Mouse (Mus musculus): ENCODE measurements around the gene Fkbp2. TPM values are rescaled to one million over a fixed set of nuclear protein-coding genes. Genes with fewer than 3 reads are reported as not detected.

Gene Fkbp2
- polyA plus RNA-seq, 1 experiment from 2014 or later: 125 TPM

DNA sequence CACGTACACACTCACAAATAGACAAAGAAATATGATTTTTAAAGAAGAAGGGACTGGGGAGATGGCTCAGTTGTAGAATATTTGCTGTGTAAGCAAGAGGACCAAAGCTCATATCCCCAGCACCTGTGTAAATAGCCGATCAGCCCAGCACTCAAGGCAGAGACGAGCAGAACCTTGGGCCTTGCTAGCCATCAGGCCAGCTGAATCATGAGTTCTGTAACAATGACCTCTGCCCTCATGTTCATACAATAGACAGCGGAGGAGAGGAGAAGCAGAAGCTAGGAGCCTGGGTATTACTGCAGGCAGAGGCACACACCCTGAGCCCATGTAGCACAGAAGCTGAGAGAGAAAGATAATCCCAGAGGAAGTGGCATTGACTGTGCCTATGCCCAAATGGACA, 32.1 kb upstream of the Fkbp2 start:
- Histone ChIP-seq H3K4me3 (ENCODE audit: low read length) (no peak overlapping the region), H3K36me3 (ENCODE audit: control insufficient read depth, insufficient read depth, low read length) (no peaks in the 10 kb centered on the region), H3K27me3 (ENCODE audit: control insufficient read depth, insufficient read depth, low read depth, low read length) (no peaks in the 10 kb centered on the region), H3K4me2 (ENCODE audit: low read depth, low read length) (no peak overlapping the region), H3K9me3 (ENCODE audit: control insufficient read depth, low read length) (no peaks in the 10 kb centered on the region), H3K27ac (ENCODE audit: low read length) (no peak overlapping the region), H3K4me1 (replicated peaks; ENCODE audit: control insufficient read depth, insufficient read depth, low read length) (no peaks in the 10 kb centered on the region), H3K9ac (ENCODE audit: low read length) (no peak overlapping the region)
- no peak for ATAC-seq (ENCODE audit: low read depth)
- 61% methylated on average over 4 of the region's 4 CpGs for WGBS

DNA sequence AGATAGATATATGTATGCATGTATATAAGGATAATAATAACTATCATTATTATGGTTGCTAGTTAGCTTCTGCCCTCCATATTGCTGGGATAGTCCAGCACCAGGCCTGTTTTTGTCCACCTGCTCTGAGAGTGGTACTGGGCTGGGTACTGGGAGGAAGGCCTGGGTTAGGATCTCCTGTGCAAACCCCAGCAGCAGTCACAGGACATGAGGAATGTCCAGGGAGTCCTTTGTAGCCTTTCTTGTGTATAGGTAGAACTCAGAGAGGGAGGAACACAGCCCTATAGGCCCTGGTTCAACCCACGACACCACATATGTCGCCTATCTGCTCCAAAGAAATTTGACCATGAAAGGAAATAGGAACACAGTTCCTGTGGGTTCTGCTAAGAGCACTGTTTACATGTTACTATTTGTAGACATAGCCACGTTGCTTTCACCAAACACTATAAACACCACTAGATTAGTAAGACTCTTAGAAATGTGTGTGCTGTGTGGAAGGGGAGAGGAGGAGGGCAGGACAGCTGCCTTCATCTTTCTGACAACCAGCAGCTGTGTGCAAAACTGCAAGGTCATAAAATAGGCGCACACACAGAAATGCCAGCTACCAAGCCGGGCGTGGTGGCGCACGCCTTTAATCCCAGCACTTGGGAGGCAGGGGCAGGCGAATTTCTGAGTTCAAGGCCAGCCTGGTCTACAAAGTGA, 26.7 kb upstream of the Fkbp2 start:
- peak; percentile 77 for ATAC-seq (ENCODE audit: low read depth)
- WGBS: 69% methylated on average over 8 of the region's 9 CpGs
- Histone ChIP-seq H3K27ac (ENCODE audit: low read length) (peak overlapping the region; percentile 13), H3K4me3 (ENCODE audit: low read length) (no peak overlapping the region), H3K9ac (ENCODE audit: low read length) (no peak overlapping the region), H3K4me1 (replicated peaks; ENCODE audit: control insufficient read depth, insufficient read depth, low read length) (no peaks in the 10 kb centered on the region), H3K4me2 (ENCODE audit: low read depth, low read length) (no peak overlapping the region), H3K36me3 (ENCODE audit: control insufficient read depth, insufficient read depth, low read length) (no peaks in the 10 kb centered on the region), H3K27me3 (ENCODE audit: control insufficient read depth, insufficient read depth, low read depth, low read length) (no peaks in the 10 kb centered on the region), H3K9me3 (ENCODE audit: control insufficient read depth, low read length) (no peaks in the 10 kb centered on the region)

DNA sequence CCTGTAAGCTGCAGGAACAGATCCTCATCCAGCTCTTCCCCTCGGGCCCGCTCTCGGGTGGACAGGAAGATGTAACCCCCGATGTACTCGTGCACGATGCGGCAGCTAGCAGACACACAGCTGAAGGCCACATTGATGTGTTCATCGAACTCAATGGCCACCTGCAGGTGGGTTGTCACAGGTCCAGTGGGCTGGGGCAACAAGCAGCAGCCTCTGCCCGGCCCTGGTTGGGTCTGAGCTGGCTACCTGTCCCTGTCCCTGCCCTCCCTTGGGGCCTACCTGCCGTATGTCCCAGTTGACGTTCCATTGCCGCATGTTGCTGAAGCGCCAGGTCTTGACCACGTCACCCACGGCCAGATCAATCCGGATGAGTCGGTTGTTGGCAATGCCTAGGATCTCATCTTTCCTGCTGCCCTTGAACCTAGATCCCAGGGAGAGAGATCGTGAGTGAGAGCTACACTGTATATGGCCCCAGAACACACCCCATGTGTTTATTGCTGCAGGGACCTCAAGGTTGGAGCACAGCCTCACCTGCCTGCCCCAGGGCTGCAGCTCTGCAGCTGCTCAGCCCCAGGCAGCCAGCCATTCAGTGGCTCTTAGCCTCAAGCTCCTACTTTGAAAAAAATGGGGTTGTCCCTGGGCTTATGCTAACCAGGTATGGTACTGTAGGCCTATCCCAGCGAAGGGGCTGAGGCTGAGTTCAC, 19.2 kb upstream of the Fkbp2 start:
- no peak overlapping the region for H3K4me3 ChIP-seq (ENCODE audit: low read length)
- H3K36me3 ChIP-seq (ENCODE audit: control insufficient read depth, insufficient read depth, low read length): peaks cover 11% of the 10 kb centered on the region
- no peak for ATAC-seq (ENCODE audit: low read depth)
- H3K27me3 ChIP-seq (ENCODE audit: control insufficient read depth, insufficient read depth, low read depth, low read length): no peaks in the 10 kb centered on the region
- no peak overlapping the region for H3K27ac ChIP-seq (ENCODE audit: low read length)
- no peak overlapping the region for H3K4me2 ChIP-seq (ENCODE audit: low read depth, low read length)
- H3K9ac ChIP-seq (ENCODE audit: low read length): no peak overlapping the region
- H3K4me1 ChIP-seq (replicated peaks; ENCODE audit: control insufficient read depth, insufficient read depth, low read length): peaks cover 21% of the 10 kb centered on the region
- 89% methylated on average over 19 of the region's 19 CpGs for WGBS
- no peaks in the 10 kb centered on the region for H3K9me3 ChIP-seq (ENCODE audit: control insufficient read depth, low read length)

DNA sequence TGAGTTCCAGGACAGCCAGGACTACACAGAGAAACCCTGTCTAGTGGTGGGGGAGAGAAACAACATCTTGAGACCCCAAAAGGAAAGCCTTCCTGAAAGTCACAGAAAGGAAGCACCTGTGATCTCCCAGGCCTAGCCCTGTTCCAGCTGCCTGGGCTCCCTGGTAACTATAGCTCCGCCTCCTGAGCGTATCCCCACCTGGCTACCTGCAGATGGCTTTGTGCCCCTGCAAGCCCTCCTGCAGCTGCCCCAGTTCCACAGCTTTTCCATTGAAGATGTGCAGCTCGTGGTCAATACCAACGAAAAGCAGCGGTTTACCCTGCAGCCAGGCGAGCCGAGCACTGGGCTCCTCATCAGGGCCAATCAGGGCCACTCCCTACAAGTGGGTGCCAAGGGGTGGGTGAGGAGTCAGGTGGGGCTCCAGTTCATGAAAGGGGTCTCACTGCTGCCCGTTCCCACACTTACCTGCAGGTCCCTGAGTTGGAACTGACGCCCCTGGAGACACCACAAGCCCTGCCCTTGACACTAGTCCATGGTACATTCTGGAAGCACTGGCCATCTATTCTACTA, 17.5 kb upstream of the Fkbp2 start:
- H3K36me3 ChIP-seq (ENCODE audit: control insufficient read depth, insufficient read depth, low read length): peaks cover 11% of the 10 kb centered on the region
- H3K9me3 ChIP-seq (ENCODE audit: control insufficient read depth, low read length): no peaks in the 10 kb centered on the region
- H3K9ac ChIP-seq (ENCODE audit: low read length): no peak overlapping the region
- no peak overlapping the region for H3K27ac ChIP-seq (ENCODE audit: low read length)
- no peak overlapping the region for H3K4me2 ChIP-seq (ENCODE audit: low read depth, low read length)
- no peaks in the 10 kb centered on the region for H3K27me3 ChIP-seq (ENCODE audit: control insufficient read depth, insufficient read depth, low read depth, low read length)
- no peak for ATAC-seq (ENCODE audit: low read depth)
- H3K4me1 ChIP-seq (replicated peaks; ENCODE audit: control insufficient read depth, insufficient read depth, low read length): peaks cover 28% of the 10 kb centered on the region
- no peak overlapping the region for H3K4me3 ChIP-seq (ENCODE audit: low read length)
- WGBS: 82% methylated on average over 9 of the region's 9 CpGs

DNA sequence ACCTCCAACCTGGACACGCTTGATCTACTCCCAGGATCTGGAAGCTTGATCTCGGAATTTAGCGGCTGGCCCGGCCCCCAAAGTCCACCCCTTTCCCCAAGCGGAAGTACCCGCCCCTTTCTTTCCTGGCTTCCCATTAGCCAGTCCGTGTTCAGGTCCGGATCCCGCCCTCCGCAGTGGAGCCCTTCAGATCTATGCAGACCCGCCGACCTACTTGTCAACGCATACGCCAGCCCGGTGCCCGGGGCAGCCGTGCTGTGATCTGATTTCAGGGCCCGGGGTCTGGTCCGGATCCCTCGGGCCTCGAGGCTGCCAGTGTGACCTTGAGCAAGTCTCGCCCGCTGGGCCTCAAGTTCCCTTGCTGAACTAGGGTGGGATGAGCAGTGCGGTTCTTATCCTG, 15.7 kb upstream of the Fkbp2 start, which contains the start of the genes Nudt22 and Trpt1:
Nudt22 (minus strand) TSS at position 112 of the 400 bp plus-strand sequence.
Trpt1 (plus strand) TSS at position 126 of the 400 bp plus-strand sequence.
- Histone ChIP-seq H3K9ac (ENCODE audit: low read length) (peak within 1 kb of the TSS; percentile 82), H3K36me3 (ENCODE audit: control insufficient read depth, insufficient read depth, low read length) (peaks cover 11% of the 10 kb centered on the region), H3K27ac (ENCODE audit: low read length) (peak within 1 kb of the TSS; percentile 81), H3K9me3 (ENCODE audit: control insufficient read depth, low read length) (no peaks in the 10 kb centered on the region), H3K4me3 (ENCODE audit: low read length) (peak within 1 kb of the TSS; percentile 73), H3K4me1 (replicated peaks; ENCODE audit: control insufficient read depth, insufficient read depth, low read length) (peaks cover 29% of the 10 kb centered on the region), H3K27me3 (ENCODE audit: control insufficient read depth, insufficient read depth, low read depth, low read length) (no peaks in the 10 kb centered on the region), H3K4me2 (ENCODE audit: low read depth, low read length) (peak within 1 kb of the TSS; percentile 80)
- peak; percentile 81 for ATAC-seq (ENCODE audit: low read depth)
- WGBS: under 1% methylated on average over 24 of the region's 24 CpGs

DNA sequence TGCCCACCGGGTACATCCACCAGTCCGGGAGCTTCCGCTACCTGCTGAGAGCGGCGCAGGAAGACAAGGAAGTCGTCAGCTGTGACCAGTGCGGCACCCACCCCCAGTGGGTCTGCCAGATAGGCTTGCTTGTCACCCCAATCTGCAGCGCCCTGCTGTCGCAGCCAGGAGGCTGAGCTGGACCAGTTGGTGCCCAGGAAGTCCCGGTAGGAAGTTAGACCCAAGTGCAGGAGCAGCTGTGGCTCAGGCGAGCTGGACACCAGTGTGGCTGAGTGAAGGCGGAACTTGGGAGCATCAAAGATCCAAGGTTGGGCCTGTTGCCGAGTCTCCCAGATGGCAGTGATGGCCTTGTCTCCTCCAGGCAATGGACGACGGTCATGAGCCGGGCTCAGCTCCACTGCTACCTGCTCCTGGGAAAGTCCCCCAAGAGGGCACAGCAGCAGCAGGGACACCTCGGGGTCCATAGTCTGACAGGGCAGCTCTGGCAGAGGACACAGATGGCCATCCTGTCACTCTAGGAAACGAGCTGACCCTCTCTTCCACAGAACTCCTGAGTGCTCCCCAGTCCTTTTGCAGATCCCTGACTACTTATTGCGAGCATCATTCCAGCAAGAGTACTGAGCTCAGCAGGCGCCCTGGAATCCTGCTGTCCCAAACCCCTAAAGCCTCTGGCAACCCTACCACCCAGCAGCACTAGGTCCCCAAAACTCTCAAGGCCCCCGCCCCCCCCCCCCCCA, 15.1 kb upstream of the Fkbp2 start:
- Histone ChIP-seq H3K4me2 (ENCODE audit: low read depth, low read length) (peak overlapping the region; percentile 80), H3K27ac (ENCODE audit: low read length) (peak overlapping the region; percentile 41), H3K4me3 (ENCODE audit: low read length) (peak overlapping the region; percentile 73), H3K27me3 (ENCODE audit: control insufficient read depth, insufficient read depth, low read depth, low read length) (no peaks in the 10 kb centered on the region), H3K9ac (ENCODE audit: low read length) (peak overlapping the region; percentile 82), H3K36me3 (ENCODE audit: control insufficient read depth, insufficient read depth, low read length) (peaks cover 11% of the 10 kb centered on the region), H3K9me3 (ENCODE audit: control insufficient read depth, low read length) (no peaks in the 10 kb centered on the region), H3K4me1 (replicated peaks; ENCODE audit: control insufficient read depth, insufficient read depth, low read length) (peaks cover 29% of the 10 kb centered on the region)
- 41% methylated on average over 21 of the region's 21 CpGs for WGBS
- no peak for ATAC-seq (ENCODE audit: low read depth)

DNA sequence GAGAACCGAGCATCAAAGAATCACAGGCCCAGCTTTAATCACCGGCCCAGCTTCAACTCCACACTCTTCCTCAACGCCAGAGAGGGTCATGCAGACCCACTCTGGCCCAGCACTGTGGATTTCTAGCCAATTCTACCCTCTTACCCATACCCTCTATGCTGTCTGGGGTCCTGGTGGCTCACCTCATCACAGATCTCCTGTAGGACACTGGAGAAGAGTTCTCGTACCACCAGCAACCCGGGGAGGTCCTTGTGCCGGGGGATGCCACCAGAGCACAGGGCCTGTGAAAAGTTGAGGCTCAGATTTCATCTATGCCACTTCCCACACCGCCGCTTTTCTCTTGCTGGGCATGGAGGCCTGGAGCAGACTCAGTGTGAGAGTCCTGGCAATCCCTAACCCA, 14.2 kb upstream of the Fkbp2 start:
- no peak overlapping the region for H3K27ac ChIP-seq (ENCODE audit: low read length)
- H3K9ac ChIP-seq (ENCODE audit: low read length): peak overlapping the region; percentile 82; the same call in 1 of the 2 replicates
- no peaks in the 10 kb centered on the region for H3K9me3 ChIP-seq (ENCODE audit: control insufficient read depth, low read length)
- no peak overlapping the region for H3K4me3 ChIP-seq (ENCODE audit: low read length)
- 78% methylated on average over 8 of the region's 8 CpGs for WGBS
- no peaks in the 10 kb centered on the region for H3K27me3 ChIP-seq (ENCODE audit: control insufficient read depth, insufficient read depth, low read depth, low read length)
- H3K4me2 ChIP-seq (ENCODE audit: low read depth, low read length): peak overlapping the region; percentile 80; the same call in 1 of the 2 replicates
- H3K4me1 ChIP-seq (replicated peaks; ENCODE audit: control insufficient read depth, insufficient read depth, low read length): peaks cover 29% of the 10 kb centered on the region
- ATAC-seq (ENCODE audit: low read depth): no peak
- H3K36me3 ChIP-seq (ENCODE audit: control insufficient read depth, insufficient read depth, low read length): peaks cover 6% of the 10 kb centered on the region

DNA sequence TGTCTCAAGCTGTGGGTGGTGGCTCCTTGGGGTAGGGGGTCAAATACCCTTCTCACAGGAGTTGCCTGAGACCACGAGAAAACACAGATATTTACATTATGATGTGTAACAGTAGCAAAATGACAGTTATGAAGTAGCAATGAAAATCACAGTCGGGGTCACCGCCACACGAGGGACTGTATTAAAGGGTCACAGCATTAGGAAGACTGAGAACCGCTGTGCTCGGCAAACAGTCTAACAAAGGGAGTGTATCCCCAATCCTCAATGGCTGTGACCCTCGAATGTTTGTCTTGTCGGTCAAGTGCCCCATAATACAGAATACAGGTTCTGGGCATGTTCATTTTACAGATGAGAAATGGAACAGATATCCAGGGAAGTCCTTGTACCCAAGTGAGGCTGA, 13.7 kb upstream of the Fkbp2 start:
- peaks cover 29% of the 10 kb centered on the region for H3K4me1 ChIP-seq (replicated peaks; ENCODE audit: control insufficient read depth, insufficient read depth, low read length)
- H3K4me3 ChIP-seq (ENCODE audit: low read length): no peak overlapping the region
- WGBS: 67% methylated on average over 8 of the region's 8 CpGs
- H3K9ac ChIP-seq (ENCODE audit: low read length): no peak overlapping the region
- peaks cover 1% of the 10 kb centered on the region for H3K36me3 ChIP-seq (ENCODE audit: control insufficient read depth, insufficient read depth, low read length)
- H3K27ac ChIP-seq (ENCODE audit: low read length): no peak overlapping the region
- no peaks in the 10 kb centered on the region for H3K9me3 ChIP-seq (ENCODE audit: control insufficient read depth, low read length)
- H3K4me2 ChIP-seq (ENCODE audit: low read depth, low read length): no peak overlapping the region
- ATAC-seq (ENCODE audit: low read depth): no peak
- no peaks in the 10 kb centered on the region for H3K27me3 ChIP-seq (ENCODE audit: control insufficient read depth, insufficient read depth, low read depth, low read length)

Measured in lung, embryonic 16.5 days (tissue).